Mouse (Mus musculus) mouse trophoblast stem cell (cell line): ENCODE measurements around the gene Epm2a.

Experiments used
- in situ Hi-C, 2 experiments: fragments of 300-500 bp; cut with MseI, MboI; formaldehyde crosslinking; loops; 2 replicates in 1 of 2; 3 replicates in 1 of 2; pipeline ENCODE4 v1.15.1; 2025

Epm2a gene

GRCm38 (mm10) chr10:11429059-11429812 is 86.0 kb downstream of the Epm2a start:
- in situ Hi-C loops = no loop called here

GRCm38 (mm10) chr10:11436961-11437360 is 93.8 kb downstream of the Epm2a start:
- in situ Hi-C loops = no loop called here

GRCm38 (mm10) chr10:11438461-11438860 is 95.3 kb downstream of the Epm2a start:
- in situ Hi-C loops = no loop called here

GRCm38 (mm10) chr10:11439342-11439741 is 96.1 kb downstream of the Epm2a start:
- in situ Hi-C loops = no loop called here

GRCm38 (mm10) chr10:11449556-11450305 is 106.5 kb downstream of the Epm2a start:
- in situ Hi-C loops = loop anchor here in 1 of 2 experiments (25.0 kb wide), 1 partner anchor 1163 kb away; no protein-coding TSS in a partner anchor

- in situ Hi-C loops = loop anchor here in 1 of 2 experiments (25.0 kb wide), 1 partner anchor 1160 kb away; no protein-coding TSS in a partner anchor
Observed at GRCm38 (mm10) chr10:11452537-11452936, 109.3 kb downstream of the Epm2a start.

- in situ Hi-C loops = loop anchor here in 1 of 2 experiments (25.0 kb wide), 1 partner anchor 1155 kb away; no protein-coding TSS in a partner anchor
Observed at GRCm38 (mm10) chr10:11457445-11457844, 114.2 kb downstream of the Epm2a start.

- in situ Hi-C loops = no loop called here
Observed at GRCm38 (mm10) chr10:11491956-11492355, 148.8 kb downstream of the Epm2a start.
